Mouse (Mus musculus) 416B (cell line): ENCODE data around the gene Hjurp.

ENCODE experiments used
- DNase-seq: peaks from one replicate; pipeline ENCODE4 v3.0.0; 2011; ENCODE audit warnings: low read depth

Hjurp gene

DNA sequence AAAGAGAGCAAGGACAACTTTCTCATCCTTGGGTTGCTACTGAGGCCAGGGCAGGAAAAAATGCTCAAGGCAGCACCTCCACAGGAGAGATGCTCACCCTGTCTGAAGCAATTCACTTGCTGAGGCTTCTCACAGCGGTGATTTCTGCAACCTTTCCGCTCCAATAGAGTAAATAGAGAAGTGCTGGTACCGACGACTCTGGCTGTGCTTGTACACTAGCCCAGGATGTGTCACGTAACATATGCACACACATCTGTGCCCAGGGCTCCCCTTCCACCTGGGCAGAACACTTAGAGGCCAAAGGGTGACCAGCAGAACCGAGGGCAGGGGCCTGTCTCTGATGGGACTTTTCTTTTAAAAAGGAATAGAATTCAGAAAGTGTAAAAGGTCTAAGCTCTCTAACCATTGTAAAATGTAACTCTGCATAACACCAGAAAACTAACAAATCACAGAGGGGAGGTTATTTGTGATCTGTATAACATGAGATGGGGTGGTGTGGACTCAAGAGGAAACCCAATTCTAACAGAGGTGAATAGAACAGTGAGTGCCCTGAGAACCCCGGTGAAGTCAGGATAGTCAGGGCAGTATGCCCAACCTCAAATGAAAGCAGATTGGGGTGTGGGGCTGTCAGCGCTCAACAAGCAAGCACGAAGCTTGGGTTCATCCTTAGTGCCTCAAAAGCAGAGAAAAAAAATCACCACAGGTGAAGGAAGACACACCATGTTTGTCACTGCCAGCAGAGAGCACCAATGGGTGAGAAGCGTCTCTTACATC is 16.6 kb downstream of the Hjurp start:
- DNase-seq, result peak; percentile 60

DNA sequence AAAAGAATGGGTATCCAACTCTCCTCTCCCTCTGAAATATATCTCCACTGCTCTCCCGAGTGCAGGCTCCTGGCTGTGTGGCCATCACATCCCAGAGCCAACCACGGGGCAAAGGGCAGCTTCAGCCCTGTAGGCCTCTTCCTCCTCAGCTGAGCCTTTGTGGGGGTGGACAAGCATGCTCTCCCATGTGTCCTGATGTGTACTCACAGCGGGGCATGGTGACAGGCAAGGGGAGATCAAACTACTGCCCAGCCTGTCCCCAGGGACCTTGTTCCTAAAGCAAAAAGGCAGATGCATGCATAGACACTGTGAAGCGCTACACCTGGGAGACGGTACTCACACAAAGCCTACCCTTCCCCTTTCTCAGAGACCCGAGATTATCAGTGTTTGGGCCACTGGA is 17.3 kb downstream of the Hjurp start:
- no peak for DNase-seq

DNA sequence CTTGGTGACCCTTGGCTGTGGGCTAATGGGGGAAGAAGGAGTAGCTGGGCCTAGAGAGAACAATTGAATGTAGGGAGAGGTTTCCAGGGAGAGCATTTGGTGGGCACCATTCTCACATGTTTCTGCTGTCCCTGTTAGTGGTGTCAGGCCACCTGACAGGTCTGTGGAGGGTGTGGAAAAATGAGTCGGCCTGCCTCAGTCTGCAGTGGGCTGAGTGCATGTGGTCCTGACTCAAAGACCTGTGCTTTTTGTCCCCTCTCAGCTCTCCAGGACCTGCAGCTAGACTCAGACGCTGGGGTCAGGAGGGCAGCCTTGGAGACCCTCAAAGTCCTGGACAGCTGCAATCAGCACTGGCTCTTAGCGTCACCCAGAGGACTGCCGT is 17.8 kb downstream of the Hjurp start:
- DNase-seq, result no peak

DNA sequence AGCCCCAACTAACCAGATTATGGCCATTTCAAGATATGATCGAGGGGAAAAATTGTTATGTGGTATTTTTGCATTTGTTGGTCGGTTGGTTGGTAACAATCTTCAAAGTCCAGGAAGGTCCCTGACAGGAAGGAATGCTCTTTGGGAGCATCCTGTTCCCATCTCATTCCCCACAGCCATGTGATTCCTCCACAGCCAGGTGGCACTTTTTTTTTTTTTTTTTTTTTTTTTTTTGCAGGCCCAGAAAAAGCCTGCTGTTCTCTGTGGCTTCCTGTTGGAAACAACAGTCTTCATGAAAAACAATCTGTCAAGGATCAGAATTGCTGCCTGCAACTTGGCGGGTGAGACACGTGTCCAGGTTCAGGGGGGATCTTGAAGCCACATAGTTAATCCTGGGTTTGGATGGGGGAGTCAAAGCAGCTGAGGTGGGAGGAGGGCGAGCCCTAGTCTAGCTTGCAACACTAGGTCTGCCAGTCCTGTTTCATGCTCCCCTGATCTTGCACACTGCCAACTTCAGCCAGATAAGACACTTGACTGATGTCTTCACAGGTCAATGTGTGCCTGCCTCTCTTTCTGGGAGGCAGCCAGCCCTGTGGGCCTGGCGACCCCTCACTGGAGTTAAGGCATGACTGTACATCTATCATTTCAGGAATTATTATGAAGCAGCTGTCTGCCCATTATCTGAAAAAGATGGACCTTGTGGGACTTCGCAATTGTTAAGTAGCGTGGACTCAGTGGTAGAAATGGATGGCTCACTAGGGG is 18.4 kb downstream of the Hjurp start:
- peak; percentile 54 for DNase-seq

DNA sequence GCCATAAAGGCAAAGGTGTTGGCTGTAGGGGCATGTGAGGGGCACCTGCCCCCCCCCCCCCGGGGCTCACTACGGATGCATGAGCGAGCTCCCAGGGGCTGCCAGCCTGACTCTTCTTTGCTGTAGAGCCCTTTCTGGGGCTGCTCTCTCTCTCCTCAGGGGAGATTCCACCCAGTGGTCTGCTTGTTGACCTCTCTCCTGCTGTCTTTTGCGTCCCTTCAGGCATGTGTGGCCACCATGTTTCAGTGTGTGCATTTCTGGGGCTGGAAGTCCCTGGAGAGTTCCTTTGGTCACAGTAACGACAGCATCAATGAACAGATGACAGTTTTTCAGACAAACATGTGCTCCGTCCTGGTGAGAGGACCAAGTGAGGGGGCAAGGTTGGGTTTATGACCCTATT is 19.1 kb downstream of the Hjurp start:
- DNase-seq, result no peak

DNA sequence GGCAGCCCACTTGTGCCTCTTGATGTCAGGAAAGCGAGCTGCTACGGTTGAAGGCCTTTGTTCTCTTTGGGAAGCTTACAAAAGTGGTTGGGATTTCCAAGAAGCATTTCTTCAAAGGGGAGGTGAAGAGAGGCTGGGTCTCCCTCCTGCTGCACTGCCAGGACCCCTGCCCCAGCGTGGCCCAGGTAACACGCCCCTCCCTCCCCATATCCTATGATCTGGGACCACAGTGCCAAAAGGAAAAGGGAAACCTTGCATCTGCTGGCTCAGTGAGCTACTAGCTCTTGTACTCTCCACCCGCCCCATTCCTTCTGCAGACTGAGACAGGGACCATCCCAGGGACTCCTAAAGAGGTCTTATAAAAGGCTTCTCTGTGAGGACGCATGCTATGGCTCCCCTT is 19.8 kb downstream of the Hjurp start:
- DNase-seq, result no peak

DNA sequence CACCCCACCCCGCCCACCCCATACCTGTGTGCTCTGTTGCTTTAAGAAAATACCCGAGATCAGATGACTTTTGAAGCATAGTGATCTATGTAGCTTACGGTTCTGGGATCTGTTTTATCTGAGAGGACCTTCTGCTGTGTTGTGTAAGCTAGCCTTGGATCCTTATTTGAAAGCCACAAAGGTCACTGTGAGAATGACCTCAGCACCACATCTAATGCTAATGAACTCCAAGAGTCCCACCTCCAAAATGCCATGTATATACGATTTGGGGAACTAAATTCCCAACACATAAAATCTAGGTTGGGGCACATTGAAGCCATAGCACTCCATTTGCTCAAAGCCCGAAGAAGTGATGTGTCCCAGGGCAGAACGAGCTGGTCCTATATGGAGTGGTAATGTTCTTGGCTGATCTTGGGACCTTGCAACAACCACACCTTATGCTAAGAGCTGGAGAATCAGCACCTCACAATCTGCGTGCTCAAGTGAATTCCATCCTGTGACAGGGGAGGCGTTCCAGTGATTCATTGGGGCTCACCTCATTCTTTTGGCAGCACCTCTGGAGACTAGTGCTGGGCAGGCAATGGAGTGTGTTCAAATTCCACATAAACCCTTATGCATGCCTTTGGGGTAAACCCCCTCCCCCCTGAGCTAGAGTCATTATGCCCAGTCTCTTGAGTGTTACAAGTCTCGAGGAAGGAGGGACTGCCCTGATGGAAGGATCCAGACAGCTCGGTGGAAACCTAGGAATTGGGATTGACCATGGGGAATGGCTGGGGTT is 20.4 kb downstream of the Hjurp start:
- DNase-seq, result peak; percentile 67

DNA sequence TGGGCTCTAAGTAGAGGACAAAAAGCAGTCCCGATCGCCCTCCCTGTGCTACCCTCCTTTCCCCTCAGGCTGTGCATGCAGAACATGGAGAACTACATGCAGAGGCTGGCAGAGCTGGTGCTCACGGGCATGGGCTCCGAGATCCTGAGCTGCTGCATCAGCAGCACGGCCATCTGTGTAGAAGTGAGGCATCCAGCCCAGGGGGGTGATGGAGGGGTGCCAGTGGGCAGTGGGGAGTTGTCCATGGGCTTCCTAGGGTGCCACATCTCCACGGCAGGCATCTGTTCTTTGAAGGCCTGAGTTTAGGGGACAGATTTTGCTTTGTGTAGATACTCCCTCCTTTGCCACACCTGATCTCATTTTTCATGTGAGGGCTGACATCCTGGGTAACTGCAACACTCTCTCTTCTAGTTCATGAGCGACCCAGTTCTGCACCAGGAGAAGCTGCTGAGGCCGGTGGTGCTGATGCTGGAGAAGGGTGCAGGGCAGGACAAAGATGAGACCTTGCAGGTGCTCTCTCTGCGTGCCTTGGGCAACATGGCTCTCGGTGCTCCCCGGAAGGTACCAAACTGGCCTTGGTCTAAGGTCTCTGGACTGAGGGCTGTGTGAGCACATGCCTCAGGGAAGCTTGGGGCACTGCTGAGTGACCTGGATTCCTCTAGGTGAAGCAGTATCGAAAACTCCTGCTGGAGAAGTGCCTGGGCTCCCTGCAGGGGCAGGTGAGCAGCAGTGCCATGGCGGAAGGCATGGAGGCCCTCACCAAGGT is 21.3 kb downstream of the Hjurp start:
- DNase-seq, result no peak

DNA sequence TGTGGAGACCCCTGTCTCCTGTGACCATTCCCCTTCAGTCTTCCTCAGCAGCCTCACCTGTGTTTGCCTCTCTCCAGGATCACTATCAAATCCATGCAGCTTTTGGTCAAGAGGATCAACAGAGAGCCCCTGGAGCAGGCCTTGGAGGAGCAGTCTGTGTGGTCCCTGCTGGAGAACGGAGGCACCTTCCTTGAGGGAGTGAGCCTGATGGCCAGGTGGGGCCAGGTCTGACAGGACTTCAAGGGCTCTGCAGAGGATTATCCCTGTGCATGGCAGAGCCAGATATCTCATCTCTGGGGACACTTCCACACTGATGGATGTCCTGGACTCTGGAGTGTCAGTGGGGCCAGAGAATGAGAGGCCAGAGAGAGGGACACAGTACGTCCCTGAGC is 22.0 kb downstream of the Hjurp start:
- no peak for DNase-seq

DNA sequence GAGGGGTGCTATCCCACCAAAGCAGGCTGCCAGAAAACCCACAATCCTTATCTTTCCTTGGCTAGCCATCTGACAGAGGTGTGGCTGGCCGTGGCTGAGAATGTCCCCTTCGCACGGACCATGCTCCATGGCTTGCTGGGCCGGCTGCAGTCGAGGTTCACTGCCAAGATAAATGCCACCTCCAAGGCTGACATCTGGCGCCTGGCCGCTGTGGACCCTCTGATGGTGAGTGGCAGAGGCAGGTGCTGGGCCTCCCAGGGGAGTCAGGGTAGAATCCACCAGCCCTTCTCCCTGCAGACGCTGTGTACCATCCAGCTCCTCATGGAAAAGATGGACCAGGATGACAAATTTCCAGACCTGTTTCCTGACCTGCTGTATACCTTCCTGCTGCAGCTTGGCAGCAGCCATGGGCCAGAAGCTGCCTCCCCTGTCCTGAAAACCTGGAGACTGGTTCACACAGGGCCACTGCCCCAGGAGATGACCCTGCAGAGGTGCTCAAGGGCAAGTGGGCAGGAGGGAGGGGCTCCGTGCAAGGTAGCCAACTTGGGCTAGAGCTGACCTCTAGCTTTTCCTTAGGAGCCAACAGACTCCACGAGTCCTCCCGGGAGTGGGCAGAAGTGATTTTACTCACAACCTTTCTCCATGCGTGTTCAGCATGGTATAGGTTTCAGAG is 22.5 kb downstream of the Hjurp start:
- no peak for DNase-seq

DNA sequence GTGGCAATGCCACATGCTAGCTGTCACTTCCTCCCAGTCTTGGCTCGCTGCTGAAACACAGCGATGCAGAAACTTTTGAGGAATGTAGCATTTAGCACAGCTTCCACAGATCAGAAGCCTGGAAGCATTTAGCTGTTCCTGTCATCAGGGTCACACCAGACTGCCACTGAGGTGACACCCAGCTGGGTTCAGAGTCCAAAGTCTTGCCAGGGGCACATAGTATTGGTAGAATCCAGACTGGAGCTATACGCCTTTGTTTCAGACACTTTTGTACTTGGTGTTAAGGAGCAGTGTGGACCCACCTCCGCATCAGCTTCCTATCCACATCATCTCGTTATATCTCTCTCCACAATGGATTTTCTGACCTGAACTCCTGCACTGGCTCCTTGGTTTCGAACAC is 23.9 kb downstream of the Hjurp start:
- DNase-seq, result no peak

DNA sequence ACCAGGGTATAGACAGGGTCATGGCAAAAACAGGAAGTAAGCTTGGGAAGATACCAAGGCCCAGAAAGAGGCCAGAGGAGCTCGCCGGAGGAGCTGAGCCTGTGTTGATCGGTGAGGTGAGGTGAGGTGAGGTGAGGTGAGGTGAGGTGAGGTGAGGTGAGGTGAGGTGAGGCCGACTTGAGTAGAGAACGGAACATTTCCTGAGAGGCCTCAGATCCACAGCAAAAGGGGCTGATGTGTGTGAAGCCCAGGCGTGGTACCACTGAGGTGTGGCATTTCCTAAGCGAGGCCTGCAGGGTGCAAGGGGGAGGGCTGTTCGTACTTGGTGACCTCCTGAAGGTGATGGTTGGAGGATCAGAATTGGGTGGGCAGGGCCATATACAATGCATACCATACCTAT is 24.3 kb downstream of the Hjurp start:
- no peak for DNase-seq

DNA sequence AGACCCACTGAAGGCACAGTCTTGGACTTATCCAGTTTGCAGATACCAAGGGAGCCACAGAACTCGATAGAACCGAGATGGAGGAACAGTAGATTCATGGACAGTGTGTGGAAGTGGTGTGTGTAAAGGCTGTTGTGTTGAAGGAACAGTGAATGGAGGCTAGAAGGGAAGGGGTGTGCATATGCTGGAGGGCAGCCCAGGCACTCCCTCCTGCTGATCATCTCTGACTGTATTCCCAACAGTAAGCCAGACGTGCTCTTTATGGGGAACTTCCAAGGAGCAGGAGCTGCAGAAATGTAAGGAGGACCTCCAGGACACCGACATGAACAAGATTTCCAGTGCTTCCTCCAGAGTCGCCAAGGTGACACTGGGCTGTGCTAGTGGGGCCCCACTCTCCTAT is 27.4 kb downstream of the Hjurp start:
- no peak for DNase-seq

DNA sequence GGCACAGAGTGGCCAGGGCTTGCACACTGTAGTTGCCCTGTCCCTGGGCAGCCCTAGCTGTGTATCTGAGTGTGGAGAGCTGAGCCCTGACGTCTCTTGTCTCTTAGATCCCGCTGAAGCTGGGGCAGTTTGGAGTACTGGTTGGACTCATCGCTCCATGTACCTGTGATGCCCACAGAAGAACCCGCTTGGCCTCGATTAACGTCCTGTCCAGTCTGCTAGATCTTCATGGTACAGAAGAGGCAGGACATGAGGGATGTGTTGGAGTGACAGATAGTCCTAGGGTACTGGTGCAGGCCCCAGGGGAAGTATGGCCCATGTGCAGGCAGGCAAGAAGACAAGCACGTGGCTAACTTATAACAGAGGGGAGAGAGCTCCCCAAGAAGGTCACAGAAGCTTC is 27.8 kb downstream of the Hjurp start:
- DNase-seq, result no peak

DNA sequence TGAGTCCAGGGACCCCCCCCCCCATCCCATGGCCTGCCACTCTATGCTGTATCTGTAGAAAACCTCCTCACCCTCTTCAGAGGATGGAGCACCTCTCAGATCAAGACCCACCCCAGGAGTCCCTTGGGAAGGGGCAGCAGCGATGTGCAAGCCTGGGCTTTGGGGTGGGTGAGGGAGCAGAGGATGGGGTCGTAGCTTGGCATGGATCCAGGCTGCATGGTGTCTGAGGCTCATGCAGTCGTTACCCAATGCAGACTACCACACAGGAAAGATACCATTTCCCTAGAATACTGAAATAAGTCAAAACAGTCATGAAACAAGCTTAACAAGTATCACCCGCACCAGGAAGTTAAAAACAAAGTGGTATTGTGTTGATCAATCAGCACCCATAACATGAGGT is 28.8 kb downstream of the Hjurp start:
- DNase-seq, result peak; percentile 52

DNA sequence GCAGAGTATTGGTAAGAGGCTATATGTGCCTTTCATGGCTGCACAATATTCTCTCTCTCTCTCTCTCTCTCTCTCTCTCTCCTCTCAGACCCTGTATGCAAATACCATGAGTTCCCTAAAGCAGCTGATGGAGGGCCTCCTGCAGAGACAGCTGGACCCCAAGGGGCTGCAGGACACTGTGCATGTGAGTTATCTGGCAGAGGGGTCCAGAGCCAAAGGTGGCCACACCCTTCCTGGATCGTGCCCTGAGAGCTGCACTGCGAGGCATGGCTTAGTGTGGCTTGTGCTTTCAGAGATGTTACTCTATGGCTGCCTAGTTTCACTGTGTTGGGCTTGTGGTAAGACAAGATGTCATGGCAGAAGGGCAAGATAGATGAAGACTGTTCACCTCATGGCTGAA is 29.8 kb downstream of the Hjurp start:
- DNase-seq, result no peak

DNA sequence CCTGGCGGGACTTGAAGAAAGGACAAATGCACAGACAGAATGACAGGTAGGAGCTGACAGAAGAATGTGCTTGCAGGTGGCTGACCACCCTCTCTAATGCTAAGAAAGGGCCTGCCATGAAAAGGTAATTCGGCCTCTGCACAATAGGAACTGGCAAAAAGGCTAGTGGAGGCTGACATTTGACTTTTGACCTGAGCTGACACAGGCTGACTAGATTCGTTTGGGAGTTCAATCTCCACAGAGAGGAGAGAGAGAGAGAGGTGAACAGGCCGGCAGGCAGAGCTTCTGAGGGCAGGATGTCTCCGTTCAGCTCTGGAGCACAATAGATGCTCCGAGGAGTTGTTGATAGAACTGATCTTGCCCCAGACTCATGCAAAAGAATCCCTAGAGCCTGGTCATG is 31.0 kb downstream of the Hjurp start:
- no peak for DNase-seq

DNA sequence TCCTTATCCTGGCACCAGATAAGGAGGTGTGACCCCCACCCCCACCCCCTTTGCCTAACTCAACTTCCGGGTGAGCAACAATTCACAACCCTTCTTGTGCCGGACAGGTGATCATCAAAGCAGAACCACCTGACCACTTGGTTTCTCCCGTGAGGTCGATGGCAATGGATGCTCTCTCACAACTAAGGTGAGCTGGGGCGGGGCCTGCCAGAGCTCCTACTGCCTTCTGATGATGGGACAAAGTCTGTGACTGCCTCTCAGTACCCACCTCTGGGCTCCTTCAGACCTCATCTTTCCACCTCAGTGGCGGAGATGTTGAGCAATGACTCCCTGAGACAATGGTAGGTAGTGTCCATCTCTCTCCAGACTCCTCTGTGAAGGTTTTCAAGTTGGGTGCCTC is 31.6 kb downstream of the Hjurp start:
- no peak for DNase-seq

DNA sequence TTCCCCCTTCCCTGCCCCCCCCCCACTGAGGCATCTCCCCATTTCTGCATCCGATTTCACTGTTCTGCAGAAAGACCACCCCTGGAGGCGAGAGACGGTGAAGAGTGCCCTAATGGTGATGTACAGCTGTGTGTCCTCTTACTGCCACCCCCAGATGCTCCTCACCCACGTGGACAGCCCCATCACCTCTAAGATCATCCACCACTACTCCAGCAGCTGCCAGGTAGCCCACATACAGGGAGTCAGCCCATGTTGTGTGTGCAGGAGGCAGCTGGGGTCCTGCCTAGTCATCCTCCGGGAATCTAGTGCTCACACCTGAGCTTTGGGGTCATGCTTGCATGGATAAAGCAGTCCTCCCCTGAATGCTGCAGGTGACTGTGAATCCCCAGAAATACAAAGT is 33.6 kb downstream of the Hjurp start:
- no peak for DNase-seq

DNA sequence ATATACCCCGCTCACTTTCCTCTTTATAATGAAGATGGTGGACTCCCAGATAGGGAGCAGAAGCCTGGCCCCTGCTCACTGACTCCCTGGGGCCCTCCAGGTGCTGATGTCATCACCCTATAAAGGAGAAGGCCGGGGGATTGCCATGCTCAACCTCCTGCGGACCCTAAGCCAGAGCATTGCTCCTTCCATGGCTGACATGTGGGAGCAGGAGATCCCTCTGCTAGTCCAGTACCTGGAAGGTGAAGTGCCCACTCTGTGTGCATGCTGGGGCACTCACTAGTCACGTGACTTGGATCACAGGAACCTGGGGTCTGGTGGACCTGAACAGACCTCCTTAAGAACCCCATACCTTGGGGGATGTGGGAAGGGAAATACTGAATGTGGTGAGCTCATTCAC is 36.9 kb downstream of the Hjurp start:
- no peak for DNase-seq

DNA sequence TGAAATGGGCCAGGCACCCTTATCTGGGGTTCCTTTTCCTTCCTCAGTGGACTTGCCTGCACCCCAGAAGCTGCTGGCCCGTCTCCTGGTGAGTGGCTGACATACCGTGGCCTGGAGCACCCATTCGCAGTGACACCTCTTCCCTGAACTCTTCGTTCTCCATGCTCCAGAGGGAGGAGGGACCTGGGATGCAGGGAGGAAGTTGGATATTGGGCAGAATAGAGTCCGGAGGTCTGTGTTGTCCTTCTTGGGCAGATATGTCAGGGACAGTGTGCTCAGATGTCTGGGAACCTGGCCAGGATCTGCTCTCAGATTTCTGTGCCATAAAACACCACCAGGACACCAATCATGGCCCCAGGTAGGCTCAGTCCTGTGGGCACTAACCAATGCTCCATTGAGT is 37.4 kb downstream of the Hjurp start:
- no peak for DNase-seq

DNA sequence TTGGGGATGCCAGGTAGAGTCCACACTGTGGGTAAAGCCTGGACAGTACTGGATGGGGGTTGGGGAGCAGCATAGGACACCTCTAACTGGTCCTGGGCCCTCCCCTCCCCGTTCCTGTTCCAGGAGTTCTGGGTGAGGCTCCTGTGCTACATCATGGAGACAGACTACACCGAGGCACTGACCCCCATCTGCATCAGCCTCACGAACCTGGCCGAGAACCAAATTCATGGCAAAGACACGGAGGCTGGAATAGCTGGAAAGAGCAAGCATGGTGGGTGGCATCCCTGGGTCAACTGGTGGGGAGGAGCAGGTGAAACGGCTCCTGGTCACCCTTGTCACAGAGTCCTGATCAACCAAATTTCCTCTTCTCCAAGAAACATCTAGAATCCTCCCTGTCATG is 38.7 kb downstream of the Hjurp start:
- DNase-seq, result no peak
